In the genomic region with DNA sequence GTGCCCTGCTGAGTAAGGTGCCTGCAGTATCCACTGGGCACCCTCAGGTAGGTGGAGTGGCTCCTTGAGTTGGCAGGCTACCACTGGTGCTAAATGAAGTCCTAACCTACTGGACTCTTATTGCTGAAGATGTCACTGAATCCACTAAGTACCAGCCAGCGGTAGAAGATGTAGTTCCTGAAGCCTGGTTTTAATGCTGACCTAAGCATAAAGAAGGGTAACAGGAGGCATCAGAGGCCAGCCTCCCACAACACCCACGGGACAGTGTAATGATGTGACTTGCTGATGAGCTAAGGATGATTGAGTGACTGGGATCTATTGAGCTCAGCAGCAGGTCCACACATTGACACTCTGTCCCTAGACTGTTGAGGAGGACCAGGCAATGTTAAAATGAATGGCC, we compare ENCODE assay signal across 41 mouse cellular contexts. TPM values are rescaled to one million over a fixed set of nuclear protein-coding genes. Genes with fewer than 3 reads are reported as not detected.
"Had no signal": no experiment of that assay in that cellular context is flagged by ENCODE, and none has a peak within 500 bp of the region (broad histone marks: within the 10 kb centered on the region; RNA-seq: fewer than 3 reads in every experiment).

No protein-coding gene starts in this region.

- H3K4me1 ChIP-seq: heart, embryonic 15.5 days; hindbrain, embryonic 15.5 days; limb, embryonic 12.5 days; liver, embryonic 13.5 days; liver, embryonic 15.5 days had no signal

- H3K36me3 ChIP-seq: heart, embryonic 13.5 days; heart, embryonic 15.5 days; hindbrain, embryonic 13.5 days; hindbrain, embryonic 15.5 days; intestine, embryonic 15.5 days; kidney, embryonic 15.5 days; limb, embryonic 10.5 days; limb, embryonic 12.5 days; liver, embryonic 13.5 days; liver, embryonic 15.5 days had no signal

- H3K4me2 ChIP-seq: heart, embryonic 11.5 days; heart, embryonic 13.5 days; heart, embryonic 15.5 days; hindbrain, embryonic 13.5 days; hindbrain, embryonic 15.5 days; intestine, embryonic 15.5 days; kidney, embryonic 15.5 days; limb, embryonic 12.5 days; liver, embryonic 11.5 days; liver, embryonic 13.5 days; liver, embryonic 15.5 days had no signal

- H3K9ac ChIP-seq: heart, embryonic 13.5 days; heart, embryonic 15.5 days; hindbrain, embryonic 13.5 days; hindbrain, embryonic 15.5 days; intestine, embryonic 15.5 days; kidney, embryonic 15.5 days; limb, embryonic 12.5 days; liver, embryonic 13.5 days; liver, embryonic 15.5 days had no signal

- H3K27me3 ChIP-seq: heart, embryonic 13.5 days; heart, embryonic 15.5 days; hindbrain, embryonic 13.5 days; hindbrain, embryonic 15.5 days; intestine, embryonic 15.5 days; kidney, embryonic 15.5 days; limb, embryonic 12.5 days; liver, embryonic 13.5 days; liver, embryonic 15.5 days had no signal

- DNase-seq: gastrocnemius, postnatal 14 days; gastrocnemius, postnatal 36 days; heart, adult 11 months; heart, adult 2 months; heart, postnatal 14 days; heart, postnatal 36 days; kidney, adult 11 months; kidney, adult 2 months; kidney, adult 9 months; kidney, postnatal 14 days; kidney, postnatal 36 days; liver; liver, embryonic 13.5 days had no signal

- H3K4me3 ChIP-seq: heart, adult 2 months; heart, embryonic 13.5 days; heart, embryonic 15.5 days; hindbrain, embryonic 13.5 days; hindbrain, embryonic 15.5 days; intestine, embryonic 15.5 days; kidney, embryonic 15.5 days; left cerebral cortex, adult 2 months; limb, embryonic 10.5 days; limb, embryonic 12.5 days; liver, embryonic 13.5 days; liver, embryonic 15.5 days had no signal

- H3K9me3 ChIP-seq: heart, embryonic 13.5 days; heart, embryonic 15.5 days; hindbrain, embryonic 13.5 days; hindbrain, embryonic 15.5 days; intestine, embryonic 15.5 days; kidney, embryonic 15.5 days; limb, embryonic 10.5 days; limb, embryonic 12.5 days; liver, embryonic 13.5 days; liver, embryonic 15.5 days had no signal

- H3K27ac ChIP-seq: heart, adult 2 months; heart, embryonic 13.5 days; heart, embryonic 15.5 days; hindbrain, embryonic 13.5 days; hindbrain, embryonic 15.5 days; hindbrain, postnatal 0 days; intestine, embryonic 15.5 days; kidney, embryonic 15.5 days; kidney, postnatal 0 days; left cerebral cortex, adult 2 months; limb, embryonic 10.5 days; limb, embryonic 12.5 days; liver, embryonic 13.5 days; liver, embryonic 15.5 days had no signal

- ATAC-seq: hindbrain, postnatal 0 days; intestine, embryonic 15.5 days had no signal

RNA-seq across cellular contexts. Expression of gene Gm8765, which starts 53.6 kb away (rescaled TPM):
- total RNA-seq: gastrocnemius, adult 18-20 months; gastrocnemius, adult 8-10 months; gastrocnemius, postnatal 14 days; gastrocnemius, postnatal 36 days; heart, adult 2 months; heart, postnatal 14 days; heart, postnatal 36 days; hematopoietic stem cell, adult 5-6 weeks; hindbrain, postnatal 0 days; layer of hippocampus, adult 18-20 months; layer of hippocampus, adult 8-10 months; layer of hippocampus, postnatal 10 days; layer of hippocampus, postnatal 25 days; left cerebral cortex, adult 2 months; left cerebral cortex, postnatal 14 days; left cerebral cortex, postnatal 36 days had no signal
- polyA plus RNA-seq: gonadal fat pad, adult 2 months; heart, adult 2 months; heart, embryonic 11.5 days; heart, embryonic 13.5 days; heart, embryonic 15.5 days; heart, postnatal 0 days; hindbrain, embryonic 11.5 days; hindbrain, embryonic 13.5 days; hindbrain, embryonic 15.5 days; hindbrain, postnatal 0 days; intestine, embryonic 15.5 days; kidney, embryonic 15.5 days; kidney, postnatal 0 days; large intestine, adult 2 months; limb, embryonic 10.5 days; limb, embryonic 12.5 days; limb, embryonic 14.5 days; liver, embryonic 11.5 days; liver, embryonic 13.5 days; liver, embryonic 15.5 days had no signal
